Mouse (Mus musculus) forebrain, embryonic 14.5 days (tissue): ENCODE measurements around the gene Rtkn. TPM values are rescaled to one million over a fixed set of nuclear protein-coding genes. Genes with fewer than 3 reads are reported as not detected.
"Not testable (repeated sequence)": the region's sequence is repeated elsewhere in the genome, so short reads cannot be mapped to it uniquely, and the experiment has no call there.

Experiments
- ATAC-seq: fragments of 200-750 bp; cut with Nextera tagmentation; 2 replicates; pipeline ENCODE4 v1.8.0; 2017; ENCODE audit warnings: mild to moderate bottlenecking, moderate library complexity
- DNase-seq: peaks from one replicate; pipeline ENCODE4 v3.0.0-alpha.2; 2015; ENCODE audit warnings: low spot score
- H3K27ac ChIP-seq: fragments of 300-500 bp; sonication (generic); 2 replicates; pipeline ENCODE4 v1.5.1; 2014; ENCODE audit warnings: low read depth, mild to moderate bottlenecking, control low read depth, low read length, moderate library complexity
- H3K27me3 ChIP-seq: fragments of 300-500 bp; sonication (generic); replicated peaks from 2 replicates; pipeline ENCODE4 v1.6.1; 2014; ENCODE audit warnings: low read length, control low read depth, mixed read lengths; ENCODE audit not compliant: control insufficient read depth, insufficient read depth
- H3K36me3 ChIP-seq: fragments of 300-500 bp; sonication (generic); 2 replicates; pipeline ENCODE4 v1.6.1; 2014; ENCODE audit warnings: low read length, control low read depth; ENCODE audit not compliant: control insufficient read depth, insufficient read depth
- H3K4me1 ChIP-seq: fragments of 300-500 bp; sonication (generic); 2 replicates; pipeline ENCODE4 v1.6.1; 2014; ENCODE audit warnings: antibody characterized with exemption, low read length, control low read depth; ENCODE audit not compliant: control insufficient read depth, insufficient read depth
- H3K4me2 ChIP-seq: fragments of 300-500 bp; sonication (generic); 2 replicates; pipeline ENCODE4 v1.6.1; 2014; ENCODE audit warnings: mild to moderate bottlenecking, control low read depth, low read length
- H3K4me3 ChIP-seq: fragments of 300-500 bp; sonication (generic); 2 replicates; pipeline ENCODE4 v1.5.1; 2014; ENCODE audit warnings: low read depth, low read length, control low read depth
- H3K9ac ChIP-seq: fragments of 300-500 bp; sonication (generic); 2 replicates; pipeline ENCODE4 v1.6.1; 2014; ENCODE audit warnings: mild to moderate bottlenecking, low read length, control low read depth, moderate library complexity
- H3K9me3 ChIP-seq: fragments of 300-500 bp; sonication (generic); replicated peaks from 2 replicates; pipeline ENCODE4 v1.6.1; 2016; ENCODE audit warnings: low read length, control low read depth, mixed read lengths; ENCODE audit not compliant: control insufficient read depth
- WGBS: fragments of 180-500 bp; shearing (Covaris S2); extraction: QIAGEN DNeasy Blood & Tissue Kit; methylation state at CpG from one replicate; pipeline ENCODE4 v1.1.7; 2014; 5-methylcytosine and 5-hydroxymethylcytosine counted together
- polyA plus RNA-seq: library from polyadenylated mRNA; unstranded; fragments of >200 nt; fragmentation: Nextera tagmentation; extraction: Ambion mirVana; gene quantifications from 2 replicates; pipeline ENCODE4 v1.2.1, GENCODE M21; 2014

The Rtkn gene
- polyA plus RNA-seq, 1 experiment from 2014 or later = 4.8 TPM

DNA sequence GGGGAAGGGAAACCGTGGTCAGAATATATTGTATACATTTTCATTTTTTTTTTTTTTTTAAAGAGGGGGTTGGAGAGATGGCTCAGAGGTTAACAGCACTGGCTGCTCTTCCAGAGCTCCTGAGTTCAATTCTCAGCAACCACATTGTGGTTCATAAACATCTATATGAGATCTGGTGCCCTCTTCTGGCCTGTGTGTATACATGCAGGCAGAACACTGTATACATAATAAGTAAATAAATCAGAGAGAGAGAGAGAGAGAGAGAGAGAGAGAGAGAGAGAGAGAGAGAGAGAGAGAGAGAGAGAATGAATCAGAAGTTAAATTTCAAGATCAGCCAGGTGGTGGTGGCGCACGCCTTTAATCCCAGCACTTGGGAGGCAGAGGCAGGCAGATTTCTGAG is 24.2 kb downstream of the Rtkn start:
- not testable (repeated sequence) for H3K36me3 ChIP-seq, ATAC-seq, H3K4me3 ChIP-seq, H3K27ac ChIP-seq, H3K9me3 ChIP-seq, H3K4me2 ChIP-seq, H3K9ac ChIP-seq, H3K4me1 ChIP-seq
- H3K27me3 ChIP-seq = peaks cover 36% of the 10 kb centered on the region
- DNase-seq = peak; percentile 87
- WGBS = 11% methylated on average over 3 of the region's 3 CpGs

DNA sequence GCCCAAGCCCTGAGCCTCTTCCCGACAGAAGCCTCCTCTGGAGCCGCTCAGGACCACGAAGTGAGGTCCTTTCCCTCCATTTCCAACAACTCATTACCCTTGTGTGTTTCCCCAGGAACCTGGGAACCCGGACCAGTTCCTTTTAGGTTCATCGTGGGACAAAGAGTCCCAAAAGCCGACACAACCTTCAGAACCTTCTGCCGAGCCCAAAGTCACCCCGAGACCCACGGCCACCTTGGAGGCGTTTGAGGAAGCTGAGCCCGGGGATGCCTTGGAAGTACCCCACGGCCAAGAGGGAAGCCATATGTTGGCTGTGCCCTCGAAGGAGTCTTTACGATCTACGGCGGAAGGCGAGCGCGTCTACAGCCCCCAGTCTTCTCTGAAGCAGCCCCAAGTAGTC is 26.2 kb downstream of the Rtkn start:
- H3K27ac ChIP-seq = no peak overlapping the region
- peaks cover 8% of the 10 kb centered on the region for H3K4me1 ChIP-seq
- H3K27me3 ChIP-seq = peaks cover 36% of the 10 kb centered on the region
- H3K9me3 ChIP-seq = no peaks in the 10 kb centered on the region
- H3K36me3 ChIP-seq = no peaks in the 10 kb centered on the region
- H3K4me2 ChIP-seq = peak overlapping the region; percentile 41
- peak overlapping the region; percentile 37; the same call in 1 of the 2 replicates for H3K9ac ChIP-seq
- no peak for DNase-seq
- 10% methylated on average over 19 of the region's 19 CpGs for WGBS
- ATAC-seq = no peak
- peak overlapping the region; percentile 18; the same call in 1 of the 2 replicates for H3K4me3 ChIP-seq

DNA sequence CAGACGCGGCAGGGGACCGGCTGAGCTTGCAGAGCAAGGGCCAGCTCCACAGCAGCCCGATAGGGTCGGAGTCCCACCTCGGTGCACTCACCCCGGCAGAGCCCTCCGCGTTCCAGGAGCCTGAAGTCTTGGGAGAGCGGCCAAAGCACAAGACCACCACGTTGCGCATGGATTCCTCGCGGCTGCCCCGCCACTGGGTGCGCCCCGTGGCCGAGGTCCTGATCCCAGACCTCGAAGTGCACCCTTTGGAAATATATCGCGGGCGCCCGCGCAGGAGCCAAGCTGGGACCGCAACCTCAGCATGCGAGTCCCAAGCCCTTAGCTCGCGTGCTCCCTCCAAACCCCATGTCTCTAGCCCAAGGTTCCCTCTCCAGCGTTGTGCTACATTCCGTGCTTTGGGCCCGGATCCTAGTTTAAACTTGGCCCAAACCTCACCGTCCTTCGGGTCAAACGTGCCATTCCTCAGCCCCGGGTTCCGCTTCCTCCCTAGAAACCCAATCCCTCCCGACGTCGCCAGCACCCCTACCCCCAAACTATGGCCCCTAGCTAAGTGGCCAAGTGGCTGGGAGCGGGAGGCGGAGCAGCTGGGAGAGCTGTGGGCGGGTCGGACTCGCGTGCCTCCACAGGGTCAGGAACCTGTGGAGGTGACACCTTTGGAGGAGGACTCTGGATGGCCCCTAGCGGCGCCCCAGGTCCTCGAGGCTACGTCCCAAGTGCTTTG is 26.8 kb downstream of the Rtkn start:
- WGBS = under 1% methylated on average over 49 of the region's 49 CpGs
- Histone ChIP-seq H3K27ac (no peak overlapping the region), H3K4me1 (peaks cover 14% of the 10 kb centered on the region), H3K36me3 (no peaks in the 10 kb centered on the region), H3K9ac (peak overlapping the region; percentile 37), H3K27me3 (peaks cover 36% of the 10 kb centered on the region), H3K4me3 (peak overlapping the region; percentile 18), H3K4me2 (peak overlapping the region; percentile 41), H3K9me3 (no peaks in the 10 kb centered on the region)
- DNase-seq (no peak), ATAC-seq (no peak)

GRCm38 (mm10) chr6:83162701-83163100 is 27.4 kb downstream of the Rtkn start:
- WGBS = 0% methylated on average over 8 of the region's 8 CpGs
- DNase-seq (peak; percentile 73), ATAC-seq (no peak)
- no peak overlapping the region for H3K27ac ChIP-seq
- peak overlapping the region; percentile 18; the same call in 1 of the 2 replicates for H3K4me3 ChIP-seq
- peak overlapping the region; percentile 41 for H3K4me2 ChIP-seq
- peaks cover 36% of the 10 kb centered on the region for H3K27me3 ChIP-seq
- no peaks in the 10 kb centered on the region for H3K36me3 ChIP-seq
- peak overlapping the region; percentile 37 for H3K9ac ChIP-seq
- peaks cover 16% of the 10 kb centered on the region for H3K4me1 ChIP-seq
- H3K9me3 ChIP-seq = no peaks in the 10 kb centered on the region

DNA sequence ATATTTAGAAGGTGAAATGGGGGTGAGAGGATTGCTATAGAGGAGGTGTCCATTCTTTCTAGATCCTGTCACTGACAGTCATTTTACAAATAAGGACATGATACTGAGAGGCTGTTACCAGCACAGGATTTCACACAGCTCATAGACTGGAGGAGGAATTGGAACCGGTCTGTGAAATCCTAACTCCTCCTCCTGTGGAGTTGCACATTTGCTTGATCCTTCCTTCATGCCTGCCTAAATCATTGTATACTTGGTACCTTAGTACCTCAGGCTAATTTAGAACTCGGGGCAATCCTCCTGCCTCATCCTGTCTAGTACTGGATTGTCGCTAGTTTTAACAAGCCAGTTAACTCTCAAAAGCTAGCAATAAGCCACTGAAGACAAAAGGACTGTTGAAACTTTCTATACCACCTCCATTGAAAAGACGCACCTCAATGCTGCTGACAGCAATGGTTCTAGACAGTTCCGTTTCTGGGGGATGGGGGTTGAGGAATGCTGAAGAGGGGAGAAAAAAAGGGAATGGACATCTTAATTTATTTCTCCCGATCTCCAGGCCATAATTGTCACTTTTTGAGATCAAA is 29.9 kb downstream of the Rtkn start:
- DNase-seq = no peak
- Histone ChIP-seq H3K9me3 (no peaks in the 10 kb centered on the region), H3K4me1 (peaks cover 16% of the 10 kb centered on the region), H3K27me3 (peaks cover 34% of the 10 kb centered on the region), H3K9ac (peak overlapping the region; percentile 90), H3K4me2 (peak overlapping the region; percentile 88), H3K4me3 (peak overlapping the region; percentile 89), H3K36me3 (no peaks in the 10 kb centered on the region), H3K27ac (no peak overlapping the region)
- peak; percentile 54 for ATAC-seq
- 4% methylated on average over 6 of the region's 6 CpGs for WGBS

- H3K9ac ChIP-seq = peak within 1 kb of the TSS; percentile 90
Observed at GRCm38 (mm10) chr6:83165607-83166242, 30.5 kb downstream of the Rtkn start, which contains the start of gene Dctn1. Dctn1 (plus strand) TSS chr6:83165920.

GRCm38 (mm10) chr6:83166243-83166630 is 31.0 kb downstream of the Rtkn start:
- Histone ChIP-seq H3K27ac (peak overlapping the region; percentile 85; the same call in 1 of the 2 replicates), H3K4me2 (peak overlapping the region; percentile 88), H3K4me3 (peak overlapping the region; percentile 89), H3K9ac (peak overlapping the region; percentile 90), H3K4me1 (peaks cover 16% of the 10 kb centered on the region), H3K9me3 (no peaks in the 10 kb centered on the region), H3K27me3 (peaks cover 23% of the 10 kb centered on the region), H3K36me3 (no peaks in the 10 kb centered on the region)
- DNase-seq (no peak), ATAC-seq (peak; percentile 11)
- 1% methylated on average over 12 of the region's 12 CpGs for WGBS

More at GRCm38 (mm10) chr6:83165607-83166242, 30.5 kb downstream of the Rtkn start, which contains the start of gene Dctn1:
- Histone ChIP-seq H3K27me3 (peaks cover 28% of the 10 kb centered on the region), H3K4me2 (peak within 1 kb of the TSS; percentile 88), H3K27ac (peak within 1 kb of the TSS; percentile 85), H3K4me3 (peak within 1 kb of the TSS; percentile 89), H3K9me3 (no peaks in the 10 kb centered on the region), H3K36me3 (no peaks in the 10 kb centered on the region), H3K4me1 (peaks cover 16% of the 10 kb centered on the region)
- under 1% methylated on average over 58 of the region's 58 CpGs for WGBS
- ATAC-seq (peak; percentile 91), DNase-seq (peak; percentile 97)

GRCm38 (mm10) chr6:83169872-83170271 is 34.6 kb downstream of the Rtkn start:
- no peak for DNase-seq
- Histone ChIP-seq H3K27ac (no peak overlapping the region), H3K4me2 (no peak overlapping the region), H3K4me3 (no peak overlapping the region), H3K9ac (no peak overlapping the region), H3K9me3 (no peaks in the 10 kb centered on the region), H3K27me3 (no peaks in the 10 kb centered on the region), H3K36me3 (no peaks in the 10 kb centered on the region; the same call in 1 of the 2 replicates), H3K4me1 (peaks cover 14% of the 10 kb centered on the region)
- whole genome bisulfite sequencing = 88% methylated on average over 5 of the region's 5 CpGs
- ATAC-seq = no peak
